Mouse (Mus musculus): ENCODE data around the gene A830018L16Rik.
"Not testable (repeated sequence)": the region's sequence is repeated elsewhere in the genome, so short reads cannot be mapped to it uniquely, and the experiment has no call there.

The A830018L16Rik gene

DNA sequence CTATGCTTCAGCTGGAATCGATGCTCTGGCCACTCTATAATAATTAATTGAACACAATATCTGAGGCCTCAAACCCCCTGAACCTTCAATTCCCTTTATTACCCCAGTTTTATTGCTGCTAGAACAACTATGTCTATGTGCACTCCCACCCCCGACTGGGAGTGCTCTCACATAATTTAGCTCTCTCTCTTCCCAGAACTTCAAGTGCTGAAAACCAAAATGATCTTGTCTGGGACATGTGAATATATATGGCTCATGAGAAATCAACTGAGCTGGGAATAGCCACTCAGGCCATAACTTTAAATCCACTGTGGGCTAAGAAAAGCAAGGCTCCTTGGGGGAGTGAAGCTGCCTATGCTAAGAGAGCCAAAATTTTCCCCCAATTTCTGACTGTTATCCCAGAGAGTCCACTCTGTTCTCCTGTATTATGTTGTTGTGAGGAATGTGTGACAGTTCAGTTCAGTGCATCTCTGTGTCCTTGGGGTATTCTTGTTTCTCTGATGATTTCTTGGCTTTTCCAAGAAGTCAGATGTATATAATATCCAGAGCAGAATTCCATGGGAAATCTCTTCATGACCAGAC is 582.5 kb downstream of the A830018L16Rik start:
- no peak for DNase-seq (ENCODE audit: low read depth, low spot score)

DNA sequence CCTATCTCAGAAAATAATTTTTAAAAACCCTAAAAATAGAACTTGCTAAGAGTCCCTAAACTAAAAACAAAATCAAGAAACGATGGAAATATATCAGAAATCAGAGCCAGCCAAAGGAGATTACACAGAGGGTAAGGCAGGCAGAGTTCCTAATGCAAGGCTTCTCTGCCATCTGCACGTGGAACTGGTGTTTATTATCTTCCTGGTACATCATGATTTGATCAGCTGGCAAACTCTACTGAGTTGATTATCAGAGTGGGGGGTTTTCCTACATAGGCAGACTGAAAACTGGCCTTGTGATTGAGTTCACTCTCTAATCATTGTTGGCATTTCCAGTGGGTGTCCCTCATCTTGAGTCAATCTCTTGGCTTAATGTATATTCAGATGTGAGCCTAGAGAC is 583.7 kb downstream of the A830018L16Rik start:
- DNase-seq (ENCODE audit: low read depth, low spot score) = no peak

DNA sequence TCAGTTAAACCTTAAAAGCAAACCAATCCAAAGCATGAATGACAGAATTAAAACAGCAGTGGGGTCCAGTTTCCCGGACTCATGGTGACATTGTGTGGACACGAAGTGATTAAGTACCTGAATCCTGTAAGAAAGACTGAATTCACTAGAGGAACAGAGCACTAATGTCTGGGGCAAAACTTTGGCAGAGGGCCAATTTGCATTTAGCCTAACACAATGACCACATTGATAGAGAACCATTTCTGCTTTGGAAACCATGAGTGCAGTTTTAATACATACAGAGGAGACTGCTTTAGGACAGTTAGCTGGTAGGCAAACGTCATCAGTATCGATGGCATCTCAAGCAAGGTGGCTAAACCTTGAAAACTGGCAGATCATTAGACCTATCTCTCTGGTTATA is 586.7 kb downstream of the A830018L16Rik start:
- DNase-seq (ENCODE audit: low read depth, low spot score) = no peak

DNA sequence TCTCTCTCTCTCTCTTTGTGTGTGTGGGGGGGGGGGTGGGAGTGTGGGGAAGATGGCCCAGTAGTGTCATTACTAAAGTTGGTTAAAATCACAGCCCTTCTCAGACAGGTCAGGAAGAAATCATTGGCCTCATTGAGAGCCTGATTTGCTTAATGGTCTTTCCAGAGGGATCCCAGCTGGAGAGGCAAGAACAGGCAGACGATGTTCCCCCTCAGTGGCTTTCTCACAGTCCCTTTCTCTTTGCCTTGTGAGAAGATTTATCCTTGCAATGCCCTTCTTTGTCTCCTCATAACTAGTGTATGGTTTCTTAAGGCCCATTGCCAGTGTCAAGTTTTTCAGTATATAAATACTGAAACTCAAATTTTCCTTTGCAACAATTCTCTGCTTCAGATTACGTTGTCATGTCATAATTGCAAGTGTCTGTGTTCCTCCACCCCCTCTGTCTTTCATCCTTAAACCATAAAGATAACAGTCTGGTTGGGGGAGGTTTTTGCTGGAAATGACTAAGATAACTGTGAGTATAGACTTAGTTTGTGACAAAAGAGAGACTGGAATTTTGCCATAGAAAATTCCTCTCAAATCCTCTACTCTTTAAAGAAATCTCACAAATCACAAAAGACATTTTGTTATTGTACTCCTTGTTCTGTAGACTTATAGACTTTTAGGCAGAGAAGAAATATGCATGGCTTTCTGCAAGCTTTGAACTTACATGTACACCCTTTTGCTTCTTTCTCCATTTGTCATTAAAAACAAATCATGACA is 595.1 kb downstream of the A830018L16Rik start:
- no peak for DNase-seq (ENCODE audit: low read depth, low spot score)

DNA sequence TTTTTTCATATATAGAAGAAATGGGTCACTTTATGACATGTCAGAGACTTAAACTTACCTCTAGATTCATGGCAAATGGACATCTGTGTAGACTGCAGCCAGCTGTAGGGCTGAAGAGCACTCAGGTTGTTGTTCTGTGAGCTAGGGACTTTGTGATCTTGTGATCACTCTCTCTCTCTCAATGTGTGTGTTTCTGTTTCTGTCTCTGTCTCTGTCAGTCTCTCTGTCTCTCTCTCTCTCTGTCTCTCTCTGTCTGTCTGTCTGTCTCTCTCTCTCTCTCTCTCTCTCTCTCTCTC is 595.6 kb downstream of the A830018L16Rik start:
- no peak for DNase-seq (ENCODE audit: low read depth, low spot score)

DNA sequence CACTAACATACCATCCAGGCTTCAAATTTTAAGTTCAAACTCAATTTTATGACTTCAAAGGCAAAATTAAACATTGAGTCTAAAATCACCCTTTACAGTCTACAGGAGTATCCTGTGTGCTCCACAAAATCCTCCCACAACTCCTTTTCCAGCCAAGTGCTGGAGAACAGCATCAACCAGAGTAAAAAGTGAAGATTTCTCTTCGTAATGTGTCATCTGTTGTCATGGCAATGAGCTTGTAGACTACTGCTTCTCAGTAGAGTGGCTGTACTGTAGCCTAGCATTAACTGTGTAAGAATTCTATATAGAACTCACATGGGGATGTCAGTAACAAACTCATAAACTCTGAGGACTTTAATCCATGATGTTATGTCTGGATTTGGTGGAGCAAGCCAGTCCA is 596.7 kb downstream of the A830018L16Rik start:
- no peak for DNase-seq (ENCODE audit: low read depth, low spot score)

DNA sequence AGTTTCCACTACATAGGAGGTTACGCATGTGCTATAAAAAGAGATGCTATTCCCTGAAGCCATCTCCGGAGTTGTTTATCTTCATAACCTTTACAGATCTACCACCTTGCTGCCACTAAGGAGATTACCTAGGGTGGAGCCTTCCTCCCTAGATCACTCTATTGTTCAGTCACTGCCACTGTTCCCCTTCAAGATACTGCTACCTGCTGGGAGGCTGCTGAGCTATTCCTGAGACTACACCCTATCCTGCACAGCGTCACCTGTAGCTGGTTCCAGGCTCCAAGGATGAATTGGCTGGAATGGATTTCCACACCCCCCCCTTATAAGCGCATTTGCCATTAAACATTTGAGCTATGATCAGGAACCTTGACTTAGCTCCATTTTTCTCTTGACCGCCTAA is 606.7 kb downstream of the A830018L16Rik start:
- DNase-seq (ENCODE audit: low read depth, low spot score) = not testable (repeated sequence)

Measured in A20 (cell line).